ENCODE assay signal across 9 mouse cellular contexts in the genomic region with DNA sequence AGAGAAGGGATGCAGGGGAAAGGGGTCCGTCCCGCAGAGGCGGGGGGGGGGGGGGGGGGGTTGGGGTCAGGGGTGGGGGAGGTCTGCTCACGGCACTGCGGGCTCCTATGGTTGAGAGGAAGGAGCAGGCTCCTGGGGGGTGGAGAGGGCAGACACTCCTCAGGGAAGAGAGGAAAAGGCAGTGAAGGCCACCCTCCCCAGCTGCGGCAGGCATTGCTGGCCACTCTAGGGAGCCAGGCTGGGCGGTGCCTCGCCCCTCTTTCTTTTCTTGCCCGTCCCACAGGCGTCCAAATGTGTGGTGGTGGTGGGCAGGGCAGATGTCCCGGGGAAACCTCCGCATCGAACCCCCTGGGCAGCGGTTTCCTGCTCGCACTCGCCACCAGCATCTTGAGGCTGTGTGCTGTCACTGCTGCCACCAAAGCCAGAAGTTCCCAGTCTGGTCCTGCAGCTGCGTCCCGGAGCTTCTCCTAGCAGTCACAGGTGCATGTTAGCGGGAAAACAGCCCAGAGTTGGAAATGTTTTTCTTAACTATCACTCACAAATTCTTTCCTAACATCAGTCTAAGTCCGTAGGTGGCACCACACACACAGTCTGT.
DNase-seq lines count a peak whose midpoint lies in the region; ATAC-seq and TF ChIP-seq lines count a peak whose summit lies in the region.
"Had no signal": no experiment of that assay in that cellular context is flagged by ENCODE, and none has a peak within 500 bp of the region (broad histone marks: within the 10 kb centered on the region; RNA-seq: fewer than 3 reads in every experiment).

No protein-coding gene starts in this region.

- no peak for TF ChIP-seq POLR2A in brain, embryonic 14.5 days (IDR thresholded peaks at IDR 0.05; ENCODE audit: borderline replicate concordance, extremely low read depth, insufficient read depth, insufficient read length, poor library complexity, severe bottlenecking)

- H3K27me3 ChIP-seq in heart, embryonic 11.5 days (ENCODE audit: control insufficient read depth, insufficient read depth, low read length), result no peaks in the 10 kb centered on the region
- H3K27me3 ChIP-seq in forebrain, embryonic 15.5 days, result no peaks in the 10 kb centered on the region
- H3K27me3 ChIP-seq in midbrain, embryonic 12.5 days, result no peaks in the 10 kb centered on the region

- H3K36me3 ChIP-seq in heart, embryonic 11.5 days (ENCODE audit: control insufficient read depth, insufficient read depth, low read length), result no peaks in the 10 kb centered on the region
- H3K36me3 ChIP-seq in forebrain, embryonic 15.5 days, result no peaks in the 10 kb centered on the region
- H3K36me3 ChIP-seq in midbrain, embryonic 12.5 days, result no peaks in the 10 kb centered on the region

- intact Hi-C loops in heart, postnatal 14 days (cut with DNase I), result no loop called here

- H3K9ac ChIP-seq in heart, embryonic 11.5 days (ENCODE audit: low read depth, low read length), result no peak overlapping the region
- no peak overlapping the region for H3K9ac ChIP-seq in forebrain, embryonic 15.5 days (replicated peaks)
- H3K9ac ChIP-seq in midbrain, embryonic 12.5 days (replicated peaks), result no peak overlapping the region; the same call in 1 of the 2 replicates

- H3K9me3 ChIP-seq in heart, embryonic 11.5 days (replicated peaks; ENCODE audit: control insufficient read depth, low read length), result no peaks in the 10 kb centered on the region
- no peaks in the 10 kb centered on the region for H3K9me3 ChIP-seq in forebrain, embryonic 15.5 days
- H3K9me3 ChIP-seq in midbrain, embryonic 12.5 days, result no peaks in the 10 kb centered on the region

- no peak overlapping the region for H3K27ac ChIP-seq in heart, embryonic 11.5 days (ENCODE audit: low read depth, low read length)
- no peak overlapping the region for H3K27ac ChIP-seq in forebrain, embryonic 15.5 days (replicated peaks)
- H3K27ac ChIP-seq in midbrain, embryonic 12.5 days (replicated peaks), result no peak overlapping the region

- H3K4me1 ChIP-seq in heart, embryonic 11.5 days (ENCODE audit: control insufficient read depth, insufficient read depth, low read length), result no peaks in the 10 kb centered on the region
- H3K4me1 ChIP-seq in forebrain, embryonic 15.5 days, result peaks cover 3% of the 10 kb centered on the region; the same call in 1 of the 2 replicates
- H3K4me1 ChIP-seq in midbrain, embryonic 12.5 days, result 0 out of 2 replicates have a peak, but pooled peaks cover 6% of the 10 kb centered on the region

- peak overlapping the region; percentile 66 for H3K4me2 ChIP-seq in heart, embryonic 11.5 days
- H3K4me2 ChIP-seq in forebrain, embryonic 15.5 days (replicated peaks), result peak overlapping the region; percentile 38
- H3K4me2 ChIP-seq in midbrain, embryonic 12.5 days (replicated peaks), result peak overlapping the region; percentile 53

- WGBS in heart, embryonic 11.5 days (ENCODE audit: insufficient replicate concordance), result 14% methylated on average over 18 of the region's 20 CpGs
- WGBS in forebrain, embryonic 15.5 days, result 13% methylated on average over 18 of the region's 20 CpGs
- whole genome bisulfite sequencing in midbrain, embryonic 12.5 days, result 16% methylated on average over 20 of the region's 20 CpGs

- no peak for ATAC-seq in heart, embryonic 11.5 days (replicated peaks; ENCODE audit: insufficient number of reproducible peaks, low FRiP score, low TSS enrichment)
- ATAC-seq in forebrain, embryonic 15.5 days (replicated peaks), result 0 out of 2 replicates have a peak, but pooled peaks have one; percentile 19
- peak; percentile 80 for ATAC-seq in midbrain, embryonic 12.5 days (ENCODE audit: low FRiP score, low read depth)

- DNase-seq in heart, postnatal 14 days, result no peak
- peak; percentile 6 for DNase-seq in brain, embryonic 14.5 days (ENCODE audit: low read depth)
- no peak for DNase-seq in natural killer cell, adult 2 months (ENCODE audit: low spot score in 2 of 2)
- no peak for DNase-seq in cerebellum, adult 11 months
- DNase-seq in right cerebral cortex, postnatal 25 days, result no peak
- DNase-seq: adrenal gland, adult 2 months had no signal

- no peak for TF ChIP-seq CTCF in brain, embryonic 14.5 days (IDR thresholded peaks at IDR 0.05; ENCODE audit: borderline replicate concordance, extremely low read depth, insufficient read depth, insufficient read length)

- peak overlapping the region; percentile 28 for H3K4me3 ChIP-seq in heart, embryonic 11.5 days (ENCODE audit: low read depth, low read length)
- H3K4me3 ChIP-seq in forebrain, embryonic 15.5 days, result peak overlapping the region; percentile 20
- peak overlapping the region; percentile 29 for H3K4me3 ChIP-seq in midbrain, embryonic 12.5 days
